Comparison of ENCODE assay signal across 8 mouse cellular contexts in the genomic region with DNA sequence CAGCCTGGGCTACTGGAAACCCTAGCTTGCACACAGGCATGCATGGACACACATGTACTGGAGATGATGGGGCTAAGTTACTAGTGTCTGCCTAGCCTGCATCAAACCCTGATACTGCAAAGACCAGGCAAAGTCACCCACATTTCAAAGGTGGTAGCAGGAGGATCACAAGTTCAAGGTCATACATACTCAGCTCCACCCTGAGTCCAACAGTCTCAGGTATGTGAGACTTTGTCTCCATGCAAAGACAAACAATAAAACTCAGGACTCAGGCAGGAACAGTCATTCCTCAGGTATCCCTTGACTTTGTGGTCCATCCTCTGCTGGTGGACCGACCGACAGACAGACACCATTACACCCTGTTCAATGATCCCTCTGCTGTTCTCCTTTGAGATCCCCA. TPM values are rescaled to one million over a fixed set of nuclear protein-coding genes. Genes with fewer than 3 reads are reported as not detected.
A peak's percentile ranks its signal among the peaks of the same experiment; 100 is the strongest.
DNase-seq lines count a peak whose midpoint lies in the region; ATAC-seq and TF ChIP-seq lines count a peak whose summit lies in the region.

No protein-coding gene starts in this region.

- peak overlapping the region; percentile 97 for H3K27ac ChIP-seq in kidney, postnatal 0 days
- peak overlapping the region; percentile 99 for H3K27ac ChIP-seq in brown adipose tissue, adult 24 weeks (replicated peaks; ENCODE audit: low read depth, low read length)
- no peak overlapping the region for H3K27ac ChIP-seq in hindbrain, embryonic 12.5 days
- H3K27ac ChIP-seq in midbrain, embryonic 14.5 days (replicated peaks; ENCODE audit: low read depth, low read length) = no peak overlapping the region

- H3K4me1 ChIP-seq in kidney, postnatal 0 days (replicated peaks; ENCODE audit: insufficient read depth, low read length) = peaks cover 40% of the 10 kb centered on the region
- H3K4me1 ChIP-seq in brown adipose tissue, adult 24 weeks (ENCODE audit: control insufficient read depth, insufficient read depth, insufficient read length, low read length) = peaks cover 33% of the 10 kb centered on the region
- H3K4me1 ChIP-seq in hindbrain, embryonic 12.5 days = peaks cover 29% of the 10 kb centered on the region
- H3K4me1 ChIP-seq in midbrain, embryonic 14.5 days (ENCODE audit: control insufficient read depth, insufficient read depth, low read length) = peaks cover 25% of the 10 kb centered on the region

- H3K9me3 ChIP-seq in kidney, postnatal 0 days (replicated peaks; ENCODE audit: low read length) = no peaks in the 10 kb centered on the region
- H3K9me3 ChIP-seq in hindbrain, embryonic 12.5 days (replicated peaks) = no peaks in the 10 kb centered on the region
- no peaks in the 10 kb centered on the region for H3K9me3 ChIP-seq in midbrain, embryonic 14.5 days (ENCODE audit: control insufficient read depth, low read length)

- peak overlapping the region; percentile 59 for H3K4me2 ChIP-seq in kidney, postnatal 0 days (ENCODE audit: low read length)
- H3K4me2 ChIP-seq in hindbrain, embryonic 12.5 days (replicated peaks) = peak overlapping the region; percentile 62
- peak overlapping the region; percentile 61 for H3K4me2 ChIP-seq in midbrain, embryonic 14.5 days (ENCODE audit: low read length)

- no peak for TF ChIP-seq CTCF in kidney, postnatal 0 days (IDR thresholded peaks at IDR 0.05; ENCODE audit: low read depth)

- 44% methylated on average over 2 of the region's 2 CpGs for WGBS in kidney, postnatal 0 days
- WGBS in hindbrain, embryonic 12.5 days = 73% methylated on average over 2 of the region's 2 CpGs
- 64% methylated on average over 2 of the region's 2 CpGs for WGBS in midbrain, embryonic 14.5 days

- no peak overlapping the region for H3K4me3 ChIP-seq in kidney, postnatal 0 days (replicated peaks; ENCODE audit: low read depth, low read length)
- H3K4me3 ChIP-seq in brown adipose tissue, adult 24 weeks (ENCODE audit: insufficient read depth, low read depth, low read length) = 0 out of 2 replicates have a peak overlapping the region, but pooled peaks have one; percentile 4
- H3K4me3 ChIP-seq in hindbrain, embryonic 12.5 days = peak overlapping the region; percentile 31; the same call in 1 of the 2 replicates
- no peak overlapping the region for H3K4me3 ChIP-seq in midbrain, embryonic 14.5 days (replicated peaks; ENCODE audit: low read depth, low read length)

- H3K9ac ChIP-seq in kidney, postnatal 0 days (ENCODE audit: low read depth, low read length) = peak overlapping the region; percentile 61; the same call in 1 of the 2 replicates
- no peak overlapping the region for H3K9ac ChIP-seq in hindbrain, embryonic 12.5 days
- no peak overlapping the region for H3K9ac ChIP-seq in midbrain, embryonic 14.5 days (replicated peaks; ENCODE audit: low read length)

- DNase-seq in kidney, postnatal 0 days (ENCODE audit: low spot score) = no peak
- no peak for DNase-seq in kidney, postnatal 14 days
- no peak for DNase-seq in midbrain, embryonic 14.5 days
- no peak for DNase-seq in right cerebral cortex, postnatal 14 days
- DNase-seq in adrenal gland, postnatal 4 days (ENCODE audit: low spot score in 2 of 2) = no peak
- no peak for DNase-seq in adrenal gland, adult (ENCODE audit: inconsistent age in 2 of 2, low spot score in 1 of 2)

- ATAC-seq in kidney, postnatal 0 days (replicated peaks; ENCODE audit: low FRiP score, low read depth) = no peak
- ATAC-seq in hindbrain, embryonic 12.5 days (ENCODE audit: low FRiP score) = no peak
- ATAC-seq in midbrain, embryonic 14.5 days (ENCODE audit: low FRiP score, low TSS enrichment) = no peak

- no peaks in the 10 kb centered on the region for H3K36me3 ChIP-seq in kidney, postnatal 0 days (ENCODE audit: insufficient read depth, low read length)
- no peaks in the 10 kb centered on the region for H3K36me3 ChIP-seq in hindbrain, embryonic 12.5 days
- H3K36me3 ChIP-seq in midbrain, embryonic 14.5 days (ENCODE audit: control insufficient read depth, insufficient read depth, low read length) = no peaks in the 10 kb centered on the region

- H3K27me3 ChIP-seq in kidney, postnatal 0 days (ENCODE audit: insufficient read depth, low read length) = no peaks in the 10 kb centered on the region
- peaks cover 59% of the 10 kb centered on the region for H3K27me3 ChIP-seq in hindbrain, embryonic 12.5 days
- H3K27me3 ChIP-seq in midbrain, embryonic 14.5 days (ENCODE audit: control insufficient read depth, insufficient read depth, low read length) = peaks cover 41% of the 10 kb centered on the region

RNA-seq across cellular contexts. Expression of a gene that starts 7.4 kb away (rescaled TPM):
- 14.0 and 17.9 TPM in 2 replicates for polyA plus RNA-seq in kidney, postnatal 0 days (2015; fragmentation: Nextera tagmentation; extraction: Ambion mirVana)
- 12.5 and 27.9 TPM in 2 replicates for polyA plus RNA-seq in brown adipose tissue, adult 24 weeks (2012; ENCODE audit: insufficient read depth, insufficient read length, missing spikeins)
- polyA plus RNA-seq in hindbrain, embryonic 12.5 days (2016; fragmentation: Nextera tagmentation; extraction: Ambion mirVana) = 4.1 and 4.5 TPM in 2 replicates
- polyA plus RNA-seq in midbrain, embryonic 14.5 days (2014; fragmentation: Nextera tagmentation; extraction: Ambion mirVana) = 1.3 and 3.5 TPM in 2 replicates
- total RNA-seq in adrenal gland, postnatal 4 days (2021) = 10 to 100 TPM; 33.6 to 40.2 TPM

RNA-seq across cellular contexts. Expression of a gene that starts 10.6 kb away (rescaled TPM):
- polyA plus RNA-seq in kidney, postnatal 0 days (2015; fragmentation: Nextera tagmentation; extraction: Ambion mirVana) = 0.20 and 0.21 TPM in 2 replicates
- polyA plus RNA-seq in brown adipose tissue, adult 24 weeks (2012; ENCODE audit: insufficient read depth, insufficient read length, missing spikeins) = not detected in 2 replicates
- not detected in 2 replicates for polyA plus RNA-seq in hindbrain, embryonic 12.5 days (2016; fragmentation: Nextera tagmentation; extraction: Ambion mirVana)
- polyA plus RNA-seq in midbrain, embryonic 14.5 days (2014; fragmentation: Nextera tagmentation; extraction: Ambion mirVana) = 0.24 TPM in 1 of 2 replicates, not detected in the other
- total RNA-seq in adrenal gland, postnatal 4 days (2021) = 1 to 10 TPM in 1 of 2 experiments, under 1 TPM in 1; 0.82 to 1.1 TPM

RNA-seq across cellular contexts. Expression of a gene that starts 41.8 kb away (rescaled TPM):
- polyA plus RNA-seq in kidney, postnatal 0 days (2015; fragmentation: Nextera tagmentation; extraction: Ambion mirVana) = not detected in 2 replicates
- polyA plus RNA-seq in brown adipose tissue, adult 24 weeks (2012; ENCODE audit: insufficient read depth, insufficient read length, missing spikeins) = not detected in 2 replicates
- polyA plus RNA-seq in hindbrain, embryonic 12.5 days (2016; fragmentation: Nextera tagmentation; extraction: Ambion mirVana) = not detected in 2 replicates
- polyA plus RNA-seq in midbrain, embryonic 14.5 days (2014; fragmentation: Nextera tagmentation; extraction: Ambion mirVana) = not detected in 2 replicates
- total RNA-seq in adrenal gland, postnatal 4 days (2021) = not detected

RNA-seq across cellular contexts. Expression of a gene that starts 55.3 kb away (rescaled TPM):
- polyA plus RNA-seq in kidney, postnatal 0 days (2015; fragmentation: Nextera tagmentation; extraction: Ambion mirVana) = 21.3 and 21.6 TPM in 2 replicates
- polyA plus RNA-seq in brown adipose tissue, adult 24 weeks (2012; ENCODE audit: insufficient read depth, insufficient read length, missing spikeins) = 3.9 and 4.8 TPM in 2 replicates
- polyA plus RNA-seq in hindbrain, embryonic 12.5 days (2016; fragmentation: Nextera tagmentation; extraction: Ambion mirVana) = 18.5 and 21.4 TPM in 2 replicates
- polyA plus RNA-seq in midbrain, embryonic 14.5 days (2014; fragmentation: Nextera tagmentation; extraction: Ambion mirVana) = 9.1 and 11.2 TPM in 2 replicates
- total RNA-seq in adrenal gland, postnatal 4 days (2021) = 10 to 100 TPM; 21.5 to 24.4 TPM

Comparison
In these comparisons a context has a peak if more than half of its experiments do, and no peak if none do; other contexts are left out.
1. H3K27ac ChIP-seq: peak in kidney, postnatal 0 days (single experiment) and brown adipose tissue, adult 24 weeks (single experiment); none in hindbrain, embryonic 12.5 days (single experiment) and midbrain, embryonic 14.5 days (single experiment).
2. H3K4me3 ChIP-seq: peak in brown adipose tissue, adult 24 weeks (single experiment) and hindbrain, embryonic 12.5 days (single experiment); none in kidney, postnatal 0 days (single experiment) and midbrain, embryonic 14.5 days (single experiment).
3. Peak in every context shown above with its lines, with median percentiles within 50 percentile points of each other: H3K4me2 ChIP-seq.